8 mouse cellular contexts compared by ENCODE assay signal in genomic region chr4:59819477-59820022, GRCm38 (mm10). TPM values are rescaled to one million over a fixed set of nuclear protein-coding genes. Genes with fewer than 3 reads are reported as not detected.
DNase-seq lines count a peak whose midpoint lies in the region; ATAC-seq and TF ChIP-seq lines count a peak whose summit lies in the region.
"Had no signal": no experiment of that assay in that cellular context is flagged by ENCODE, and none has a peak within 500 bp of the region (broad histone marks: within the 10 kb centered on the region; RNA-seq: fewer than 3 reads in every experiment).

No protein-coding gene starts in this region.

- H3K27ac ChIP-seq in thymus, adult 2 months (ENCODE audit: control insufficient read depth, insufficient read depth, low read length) = peak overlapping the region; percentile 75; the same call in 1 of the 2 replicates
- peak overlapping the region; percentile 80 for H3K27ac ChIP-seq in forebrain, embryonic 10.5 days
- H3K27ac ChIP-seq in midbrain, embryonic 14.5 days (replicated peaks; ENCODE audit: low read depth, low read length) = no peak overlapping the region
- H3K27ac ChIP-seq in stomach, postnatal 0 days (replicated peaks) = no peak overlapping the region
- H3K27ac ChIP-seq: limb, embryonic 15.5 days had no signal

- H3K9ac ChIP-seq in midbrain, embryonic 14.5 days (replicated peaks; ENCODE audit: low read length) = no peak overlapping the region
- H3K9ac ChIP-seq in stomach, postnatal 0 days (ENCODE audit: low read length) = no peak overlapping the region
- H3K9ac ChIP-seq: limb, embryonic 15.5 days had no signal

- ATAC-seq in midbrain, embryonic 14.5 days (ENCODE audit: low FRiP score, low TSS enrichment) = peak; percentile 70
- ATAC-seq in stomach, postnatal 0 days (ENCODE audit: low FRiP score, low TSS enrichment) = no peak

- WGBS in thymus, adult 2 months = 22% methylated on average over 12 of the region's 12 CpGs
- WGBS in forebrain, embryonic 10.5 days = 45% methylated on average over 12 of the region's 12 CpGs
- WGBS in midbrain, embryonic 14.5 days = 27% methylated on average over 12 of the region's 12 CpGs
- whole genome bisulfite sequencing in stomach, postnatal 0 days = 64% methylated on average over 12 of the region's 12 CpGs

- no peak for TF ChIP-seq EP300 in stomach, postnatal 0 days (optimal IDR thresholded peaks at IDR 0.05)

- no peak for TF ChIP-seq POLR2A in thymus, adult 2 months (IDR thresholded peaks at IDR 0.05; ENCODE audit: control insufficient read depth, extremely low read depth, insufficient read depth, low read length, poor library complexity)

- 0 out of 2 replicates have a peak, but pooled peaks have one; percentile 14 for TF ChIP-seq CTCF in thymus, adult 2 months (IDR thresholded peaks at IDR 0.05; ENCODE audit: borderline replicate concordance, control insufficient read depth, extremely low read depth, insufficient read depth, low read length, poor library complexity)
- TF ChIP-seq CTCF in stomach, postnatal 0 days (IDR thresholded peaks at IDR 0.05; ENCODE audit: low read depth) = no peak

- H3K4me3 ChIP-seq in thymus, adult 2 months (ENCODE audit: control insufficient read depth, insufficient read depth, low read length) = no peak overlapping the region
- peak overlapping the region; percentile 2; the same call in 1 of the 2 replicates for H3K4me3 ChIP-seq in forebrain, embryonic 10.5 days
- no peak overlapping the region for H3K4me3 ChIP-seq in midbrain, embryonic 14.5 days (replicated peaks; ENCODE audit: low read depth, low read length)
- H3K4me3 ChIP-seq in stomach, postnatal 0 days (ENCODE audit: low read depth, low read length) = no peak overlapping the region
- H3K4me3 ChIP-seq: limb, embryonic 15.5 days had no signal

- H3K27me3 ChIP-seq in thymus, adult 2 months (ENCODE audit: control insufficient read depth, insufficient read depth, low read length) = no peaks in the 10 kb centered on the region
- no peaks in the 10 kb centered on the region for H3K27me3 ChIP-seq in forebrain, embryonic 10.5 days (ENCODE audit: poor library complexity, severe bottlenecking)
- no peaks in the 10 kb centered on the region for H3K27me3 ChIP-seq in midbrain, embryonic 14.5 days (ENCODE audit: control insufficient read depth, insufficient read depth, low read length)
- no peaks in the 10 kb centered on the region for H3K27me3 ChIP-seq in stomach, postnatal 0 days (ENCODE audit: control insufficient read depth, insufficient read depth, low read length)
- H3K27me3 ChIP-seq: limb, embryonic 15.5 days had no signal

- H3K9me3 ChIP-seq in forebrain, embryonic 10.5 days = no peaks in the 10 kb centered on the region
- no peaks in the 10 kb centered on the region for H3K9me3 ChIP-seq in midbrain, embryonic 14.5 days (ENCODE audit: control insufficient read depth, low read length)
- no peaks in the 10 kb centered on the region for H3K9me3 ChIP-seq in stomach, postnatal 0 days (ENCODE audit: control insufficient read depth, low read length)
- H3K9me3 ChIP-seq: limb, embryonic 15.5 days had no signal

- peaks cover 42% of the 10 kb centered on the region for H3K4me1 ChIP-seq in thymus, adult 2 months (replicated peaks; ENCODE audit: control insufficient read depth, insufficient read depth, low read length)
- peaks cover 54% of the 10 kb centered on the region for H3K4me1 ChIP-seq in forebrain, embryonic 10.5 days
- peaks cover 9% of the 10 kb centered on the region; the same call in 1 of the 2 replicates for H3K4me1 ChIP-seq in midbrain, embryonic 14.5 days (ENCODE audit: control insufficient read depth, insufficient read depth, low read length)
- H3K4me1 ChIP-seq in stomach, postnatal 0 days (replicated peaks; ENCODE audit: control insufficient read depth, insufficient read depth) = no peaks in the 10 kb centered on the region

- H3K4me2 ChIP-seq in midbrain, embryonic 14.5 days (ENCODE audit: low read length) = no peak overlapping the region
- H3K4me2 ChIP-seq in stomach, postnatal 0 days (replicated peaks; ENCODE audit: low read depth) = no peak overlapping the region
- H3K4me2 ChIP-seq: limb, embryonic 15.5 days had no signal

- H3K36me3 ChIP-seq in thymus, adult 2 months (ENCODE audit: control insufficient read depth, insufficient read depth, low read length) = no peaks in the 10 kb centered on the region
- no peaks in the 10 kb centered on the region for H3K36me3 ChIP-seq in forebrain, embryonic 10.5 days (replicated peaks)
- no peaks in the 10 kb centered on the region for H3K36me3 ChIP-seq in midbrain, embryonic 14.5 days (ENCODE audit: control insufficient read depth, insufficient read depth, low read length)
- H3K36me3 ChIP-seq in stomach, postnatal 0 days (ENCODE audit: control insufficient read depth, insufficient read depth, low read length) = no peaks in the 10 kb centered on the region
- H3K36me3 ChIP-seq: limb, embryonic 15.5 days had no signal

- no peak for DNase-seq in thymus, adult 2 months
- no peak for DNase-seq in thymus, postnatal 25 days
- peak; percentile 41 for DNase-seq in forebrain, embryonic 10.5 days (ENCODE audit: extremely low spot score, low spot score)
- DNase-seq in kidney, postnatal 10 days = peak; percentile 52
- peak; percentile 52 for DNase-seq in midbrain, embryonic 14.5 days
- no peak for DNase-seq in stomach, postnatal 0 days (ENCODE audit: low spot score)
- DNase-seq in adrenal gland, adult 18-20 months (ENCODE audit: low spot score in 2 of 2) = no peak

RNA-seq across cellular contexts. Expression of gene Snx30, which starts 13.9 kb away (rescaled TPM):
- polyA plus RNA-seq in thymus, adult 2 months (2012; rRNA removed) = 6.1 and 7.8 TPM in 2 replicates
- 5.7 and 5.8 TPM in 2 replicates for polyA plus RNA-seq in forebrain, embryonic 10.5 days (2016; fragmentation: Nextera tagmentation; extraction: Ambion mirVana)
- 22.7 and 23.4 TPM in 2 replicates for polyA plus RNA-seq in midbrain, embryonic 14.5 days (2014; fragmentation: Nextera tagmentation; extraction: Ambion mirVana)
- polyA plus RNA-seq in stomach, postnatal 0 days (2015; fragmentation: Nextera tagmentation; extraction: Ambion mirVana) = 3.0 and 3.5 TPM in 2 replicates
- 1 to 10 TPM; 4.1 to 5.1 TPM for total RNA-seq in adrenal gland, adult 18-20 months (2021)

RNA-seq across cellular contexts. Expression of gene Inip, which starts 18.2 kb away (rescaled TPM):
- polyA plus RNA-seq in thymus, adult 2 months (2012; rRNA removed) = 26.7 and 27.8 TPM in 2 replicates
- polyA plus RNA-seq in forebrain, embryonic 10.5 days (2016; fragmentation: Nextera tagmentation; extraction: Ambion mirVana) = 102 and 111 TPM in 2 replicates
- 55.7 and 64.6 TPM in 2 replicates for polyA plus RNA-seq in midbrain, embryonic 14.5 days (2014; fragmentation: Nextera tagmentation; extraction: Ambion mirVana)
- 22.2 and 23.5 TPM in 2 replicates for polyA plus RNA-seq in stomach, postnatal 0 days (2015; fragmentation: Nextera tagmentation; extraction: Ambion mirVana)
- total RNA-seq in adrenal gland, adult 18-20 months (2021) = 10 to 100 TPM; 17.5 to 17.6 TPM

Comparison
In these comparisons a context has a peak if more than half of its experiments do, and no peak if none do; other contexts are left out.
1. DNase-seq: peak in forebrain, embryonic 10.5 days (single experiment), kidney, postnatal 10 days (single experiment) and midbrain, embryonic 14.5 days (single experiment); none in thymus, adult 2 months (single experiment), thymus, postnatal 25 days (single experiment), stomach, postnatal 0 days (single experiment) and adrenal gland, adult 18-20 months (0 of 2).
2. H3K27ac ChIP-seq: peak in thymus, adult 2 months (single experiment) and forebrain, embryonic 10.5 days (single experiment); none in midbrain, embryonic 14.5 days (single experiment) and stomach, postnatal 0 days (single experiment).